13 mouse cellular contexts compared by ENCODE assay signal in the genomic region with DNA sequence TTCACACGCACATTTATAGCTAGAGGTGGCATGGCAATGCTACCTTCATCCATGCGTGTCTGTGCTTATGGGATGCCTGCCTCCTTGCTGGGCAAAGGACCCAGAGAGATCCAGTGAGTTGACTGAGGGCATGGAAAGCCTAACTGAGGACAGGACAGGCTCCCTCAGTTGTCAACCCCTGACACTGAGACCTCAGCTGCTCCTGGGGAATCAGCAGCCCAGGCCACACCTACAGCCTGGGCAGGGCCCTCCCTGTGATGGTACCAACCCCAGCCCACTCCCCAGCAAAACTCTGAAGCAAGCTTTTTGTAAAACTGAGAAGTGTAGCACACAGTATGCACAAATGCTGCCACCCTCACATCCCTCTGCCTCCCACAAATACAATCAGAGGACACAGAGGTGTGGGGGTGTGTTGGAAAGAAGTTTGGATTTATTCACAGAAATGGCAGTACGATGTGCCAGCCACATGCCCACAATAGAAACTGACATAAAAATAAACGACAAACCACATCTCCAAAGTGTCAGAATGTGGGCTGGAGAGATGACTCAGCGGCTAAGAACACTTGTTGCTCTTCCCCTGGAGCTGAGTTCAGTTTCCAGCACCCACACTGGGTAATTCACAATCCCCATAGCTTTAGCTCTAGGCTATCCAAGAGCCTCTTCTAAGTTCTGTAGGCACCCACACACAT.
DNase-seq lines count a peak whose midpoint lies in the region; ATAC-seq and TF ChIP-seq lines count a peak whose summit lies in the region.
"Had no signal": no experiment of that assay in that cellular context is flagged by ENCODE, and none has a peak within 500 bp of the region (broad histone marks: within the 10 kb centered on the region; RNA-seq: fewer than 3 reads in every experiment).

No protein-coding gene starts in this region.

- peak overlapping the region; percentile 55 for H3K4me2 ChIP-seq in myocyte (ENCODE audit: low read depth)
- H3K4me2 ChIP-seq: limb, embryonic 13.5 days had no signal

- no peak overlapping the region for H3ac ChIP-seq in myocyte (ENCODE audit: control insufficient read depth, insufficient read length)

- H3K27me3 ChIP-seq in myocyte (ENCODE audit: control insufficient read depth, insufficient read depth, insufficient read length) = peaks cover 9% of the 10 kb centered on the region
- H3K27me3 ChIP-seq: limb, embryonic 13.5 days had no signal

- no peak for TF ChIP-seq CTCF in gastrocnemius, adult 2 months (IDR thresholded peaks at IDR 0.05)

- ATAC-seq in frontal cortex, adult (ENCODE audit: low TSS enrichment) = peak; percentile 99
- ATAC-seq: forebrain, embryonic 16.5 days; liver, postnatal 0 days had no signal

- no peak overlapping the region for H3K27ac ChIP-seq in gastrocnemius, adult 2 months
- H3K27ac ChIP-seq: limb, embryonic 13.5 days; macrophage had no signal

- DNase-seq in CD4-positive helper T cell, adult 2 months (ENCODE audit: low read depth, low spot score) = peak; percentile 34
- DNase-seq in layer of hippocampus, adult 9-11 months = peak; percentile 86
- DNase-seq in gastrocnemius, adult 2 months = no peak
- no peak for DNase-seq in kidney, postnatal 25 days
- no peak for DNase-seq in thymus, postnatal 25 days
- DNase-seq: adrenal gland, postnatal 36 days; heart, postnatal 4 days; liver, postnatal 0 days had no signal

- TF ChIP-seq POLR2A in myocyte (IDR thresholded peaks at IDR 0.05; ENCODE audit: insufficient read length, low read depth) = no peak

- intact Hi-C loops in gastrocnemius, adult 2 months (cut with DNase I) = no loop called here

- no peak overlapping the region for H3K4me3 ChIP-seq in myocyte
- H3K4me3 ChIP-seq in gastrocnemius, adult 2 months = no peak overlapping the region
- H3K4me3 ChIP-seq: limb, embryonic 13.5 days had no signal

- no peaks in the 10 kb centered on the region for H3K36me3 ChIP-seq in myocyte (ENCODE audit: control insufficient read depth, insufficient read depth)
- H3K36me3 ChIP-seq: limb, embryonic 13.5 days had no signal

- H3K79me2 ChIP-seq in myocyte (ENCODE audit: control insufficient read depth, insufficient read depth) = no peaks in the 10 kb centered on the region

TF ChIP-seq in myocyte, 11 proteins besides CTCF, POLR2A, EP300 and RAD21:
- TF ChIP-seq MYOG (IDR thresholded peaks at IDR 0.05; ENCODE audit: control insufficient read depth in 1 of 3, insufficient read depth in 1 of 3, insufficient read length in 2 of 3, low read depth in 2 of 3) (peak in 2 of 3 experiments; percentile 50 to 92), POLR2AphosphoS2 (IDR thresholded peaks at IDR 0.05; ENCODE audit: insufficient read length, low read depth) (no peak), E2F4 (IDR thresholded peaks at IDR 0.05; ENCODE audit: insufficient read depth) (no peak), TCF3 (IDR thresholded peaks at IDR 0.05; ENCODE audit: insufficient read length, low read depth) (no peak), REST (IDR thresholded peaks at IDR 0.05; ENCODE audit: insufficient read depth, insufficient read length) (no peak), SRF (IDR thresholded peaks at IDR 0.05; ENCODE audit: control insufficient read depth, insufficient read length, low read depth) (no peak), MYOD1 (IDR thresholded peaks at IDR 0.05; ENCODE audit: control insufficient read depth in 1 of 3, insufficient read length in 2 of 3, low read depth in 2 of 3) (peak; percentile 42 to 83 (median 54)), TCF12 (IDR thresholded peaks at IDR 0.05; ENCODE audit: insufficient read depth, poor library complexity, severe bottlenecking) (no peak), MAX (IDR thresholded peaks at IDR 0.05; ENCODE audit: low read depth) (no peak), CEBPB (IDR thresholded peaks at IDR 0.05; ENCODE audit: insufficient read depth, poor library complexity, severe bottlenecking) (no peak)

Comparison
In these comparisons a context has a peak if more than half of its experiments do, and no peak if none do; other contexts are left out.
1. DNase-seq: peak in CD4-positive helper T cell, adult 2 months (single experiment) and layer of hippocampus, adult 9-11 months (single experiment); none in gastrocnemius, adult 2 months (single experiment), kidney, postnatal 25 days (0 of 2) and thymus, postnatal 25 days (single experiment).